Mouse (Mus musculus): ENCODE results near the gene Ppp1r12b. TPM values are rescaled to one million over a fixed set of nuclear protein-coding genes. Genes with fewer than 3 reads are reported as not detected.
A peak's percentile ranks its signal among the peaks of the same experiment; 100 is the strongest.

Gene Ppp1r12b
- polyA plus RNA-seq, 1 experiment from 2014 or later: 5.4 TPM

DNA sequence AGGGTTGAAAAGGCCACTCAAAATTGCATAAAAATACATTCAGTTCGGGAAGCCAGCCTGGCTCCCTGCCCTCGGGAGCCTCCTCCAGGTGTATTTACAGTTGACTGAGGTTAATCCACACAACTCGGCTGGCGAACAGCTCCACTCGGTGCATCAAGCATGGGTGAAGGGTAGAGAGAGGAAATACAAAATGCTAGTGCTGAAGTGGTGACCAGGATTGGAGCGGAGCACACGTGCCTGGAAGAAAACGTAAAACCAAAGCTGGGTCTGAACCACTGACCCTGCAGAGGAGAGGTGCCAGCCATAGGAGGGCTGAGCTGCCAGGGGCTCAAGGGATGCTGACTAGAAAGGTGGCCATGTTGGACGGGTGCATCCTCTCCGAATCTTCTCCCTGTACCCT is 200.9 kb downstream of the Ppp1r12b start:
- H3K27me3 ChIP-seq (ENCODE audit: insufficient read depth, low read length): no peaks in the 10 kb centered on the region
- H3K4me3 ChIP-seq (ENCODE audit: low read length): no peak overlapping the region
- H3K4me2 ChIP-seq (replicated peaks; ENCODE audit: low read depth, low read length): no peak overlapping the region
- no peaks in the 10 kb centered on the region for H3K9me3 ChIP-seq (ENCODE audit: low read length)
- H3K36me3 ChIP-seq (ENCODE audit: insufficient read depth, low read length): 0 out of 2 replicates have a peak, but pooled peaks cover 6% of the 10 kb centered on the region
- H3K9ac ChIP-seq (replicated peaks; ENCODE audit: low read length): 0 out of 2 replicates have a peak overlapping the region, but pooled peaks have one; percentile 20
- 41% methylated on average over 10 of the region's 10 CpGs for WGBS
- peaks cover 60% of the 10 kb centered on the region for H3K4me1 ChIP-seq (ENCODE audit: insufficient read depth, low read length)
- ATAC-seq (ENCODE audit: low FRiP score, low TSS enrichment): no peak
- H3K27ac ChIP-seq (ENCODE audit: low read length): peak overlapping the region; percentile 2; the same call in 1 of the 2 replicates

DNA sequence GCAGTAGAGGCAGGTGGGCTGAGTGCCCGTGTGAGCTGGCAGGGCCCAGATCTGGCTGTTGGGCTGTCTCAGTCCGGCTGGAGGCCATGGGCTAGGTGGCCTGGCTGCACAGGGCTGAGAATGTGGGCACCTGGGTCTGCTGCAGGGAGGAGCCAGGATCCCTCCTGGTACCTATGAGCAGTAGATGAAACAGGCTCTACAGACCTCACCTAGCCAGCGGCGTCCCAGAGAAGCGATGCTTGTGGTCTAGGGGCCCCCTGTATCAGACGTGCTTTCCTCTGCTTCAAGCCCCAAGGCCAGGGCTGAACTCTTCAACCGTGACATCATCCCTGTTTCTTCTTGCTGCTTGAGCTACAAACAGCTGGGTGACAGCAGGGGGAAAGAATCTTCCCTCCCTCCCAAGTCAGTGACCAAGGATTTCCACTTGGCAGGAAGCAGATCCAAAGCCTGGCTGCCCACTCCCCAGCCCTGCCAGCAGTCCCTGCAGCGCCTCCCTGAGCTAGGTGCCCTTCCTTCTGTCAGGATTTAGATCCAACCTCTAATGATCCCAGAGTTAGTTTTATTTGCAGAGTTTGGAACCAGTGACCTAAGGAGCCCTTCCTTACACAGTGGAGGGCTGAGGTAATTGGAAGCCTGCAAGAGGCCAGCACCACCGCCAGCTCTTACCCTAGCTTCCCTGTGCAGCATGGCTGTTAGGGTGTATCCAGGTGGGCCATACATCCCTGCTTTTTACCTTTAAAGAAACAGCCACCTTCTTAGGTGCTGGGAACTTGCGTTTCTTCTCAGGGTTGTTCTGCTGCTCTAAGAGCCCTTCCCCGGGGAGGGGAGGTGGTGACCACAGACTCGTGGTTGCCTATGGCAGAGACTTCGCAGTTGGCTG is 201.8 kb downstream of the Ppp1r12b start:
- Histone ChIP-seq H3K4me2 (replicated peaks; ENCODE audit: low read depth, low read length) (no peak overlapping the region), H3K9me3 (ENCODE audit: low read length) (no peaks in the 10 kb centered on the region), H3K4me3 (ENCODE audit: low read length) (no peak overlapping the region), H3K36me3 (ENCODE audit: insufficient read depth, low read length) (0 out of 2 replicates have a peak, but pooled peaks cover 3% of the 10 kb centered on the region), H3K27ac (ENCODE audit: low read length) (peak overlapping the region; percentile 85), H3K4me1 (ENCODE audit: insufficient read depth, low read length) (peaks cover 61% of the 10 kb centered on the region), H3K27me3 (ENCODE audit: insufficient read depth, low read length) (no peaks in the 10 kb centered on the region), H3K9ac (replicated peaks; ENCODE audit: low read length) (peak overlapping the region; percentile 19; the same call in 1 of the 2 replicates)
- ATAC-seq (ENCODE audit: low FRiP score, low TSS enrichment): peak; percentile 64
- 29% methylated on average over 13 of the region's 13 CpGs for whole genome bisulfite sequencing

GRCm38 (mm10) chr1:134752447-134752846 is 203.3 kb downstream of the Ppp1r12b start:
- Histone ChIP-seq H3K27me3 (ENCODE audit: insufficient read depth, low read length) (no peaks in the 10 kb centered on the region), H3K9ac (replicated peaks; ENCODE audit: low read length) (peak overlapping the region; percentile 23; the same call in 1 of the 2 replicates), H3K36me3 (ENCODE audit: insufficient read depth, low read length) (no peaks in the 10 kb centered on the region), H3K4me2 (replicated peaks; ENCODE audit: low read depth, low read length) (no peak overlapping the region), H3K4me1 (ENCODE audit: insufficient read depth, low read length) (peaks cover 60% of the 10 kb centered on the region), H3K9me3 (ENCODE audit: low read length) (no peaks in the 10 kb centered on the region), H3K4me3 (ENCODE audit: low read length) (no peak overlapping the region), H3K27ac (ENCODE audit: low read length) (no peak overlapping the region)
- ATAC-seq (ENCODE audit: low FRiP score, low TSS enrichment): no peak
- WGBS: 77% methylated on average over 5 of the region's 5 CpGs

DNA sequence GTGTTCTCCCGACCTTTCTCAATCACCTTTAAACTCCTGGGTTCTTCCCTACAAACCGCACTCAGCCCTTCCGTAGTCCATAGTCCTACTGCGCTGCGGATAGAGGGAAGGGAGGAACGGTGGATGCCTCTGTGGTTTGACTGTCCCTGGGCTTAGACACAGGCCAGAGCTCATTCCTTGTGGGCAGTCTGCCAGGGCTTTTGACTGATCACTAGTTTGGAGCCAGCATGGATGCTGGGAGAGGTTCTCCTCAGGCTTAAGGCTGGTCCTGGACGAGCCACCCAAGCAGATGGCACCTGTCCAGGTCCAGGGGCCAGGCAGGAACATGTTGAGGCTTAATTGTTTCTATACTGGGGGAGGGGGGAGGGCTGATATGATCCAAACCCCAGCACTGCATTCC is 205.9 kb downstream of the Ppp1r12b start:
- Histone ChIP-seq H3K27me3 (ENCODE audit: insufficient read depth, low read length) (no peaks in the 10 kb centered on the region), H3K9ac (replicated peaks; ENCODE audit: low read length) (no peak overlapping the region), H3K36me3 (ENCODE audit: insufficient read depth, low read length) (no peaks in the 10 kb centered on the region), H3K4me3 (ENCODE audit: low read length) (no peak overlapping the region), H3K4me1 (ENCODE audit: insufficient read depth, low read length) (peaks cover 37% of the 10 kb centered on the region), H3K4me2 (replicated peaks; ENCODE audit: low read depth, low read length) (no peak overlapping the region), H3K9me3 (ENCODE audit: low read length) (no peaks in the 10 kb centered on the region), H3K27ac (ENCODE audit: low read length) (no peak overlapping the region)
- ATAC-seq (ENCODE audit: low FRiP score, low TSS enrichment): no peak
- WGBS: 66% methylated on average over 7 of the region's 7 CpGs

GRCm38 (mm10) chr1:134747236-134748174 is 208.2 kb downstream of the Ppp1r12b start:
- ATAC-seq (ENCODE audit: low FRiP score, low TSS enrichment): no peak

DNA sequence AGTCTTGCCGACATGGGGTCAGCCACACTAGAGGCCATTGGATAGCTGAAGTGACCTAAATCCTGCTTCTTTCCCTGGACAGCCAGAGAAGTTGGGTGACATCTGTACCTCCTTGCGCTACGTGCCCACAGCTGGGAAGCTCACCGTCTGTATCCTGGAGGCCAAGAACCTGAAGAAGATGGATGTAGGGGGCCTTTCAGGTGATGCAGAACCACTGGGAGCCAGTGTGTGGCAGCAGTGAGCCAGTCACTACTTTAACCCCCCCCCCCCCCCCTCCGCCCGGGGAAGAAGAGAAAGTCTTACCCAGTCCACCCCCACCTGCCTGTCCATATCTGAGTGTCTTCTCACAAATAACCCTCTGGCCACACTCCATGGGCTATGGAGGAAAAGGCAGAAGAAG is 210.1 kb downstream of the Ppp1r12b start:
- H3K27ac ChIP-seq (ENCODE audit: low read length): no peak overlapping the region
- 62% methylated on average over 5 of the region's 6 CpGs for WGBS
- H3K36me3 ChIP-seq (ENCODE audit: insufficient read depth, low read length): no peaks in the 10 kb centered on the region

More at GRCm38 (mm10) chr1:134747236-134748174, 208.2 kb downstream of the Ppp1r12b start:
- no peaks in the 10 kb centered on the region for H3K9me3 ChIP-seq (ENCODE audit: low read length)
- H3K36me3 ChIP-seq (ENCODE audit: insufficient read depth, low read length): no peaks in the 10 kb centered on the region
- H3K27ac ChIP-seq (ENCODE audit: low read length): no peak overlapping the region
- no peak overlapping the region for H3K9ac ChIP-seq (replicated peaks; ENCODE audit: low read length)
- H3K4me2 ChIP-seq (replicated peaks; ENCODE audit: low read depth, low read length): 0 out of 2 replicates have a peak overlapping the region, but pooled peaks have one; percentile 10
- H3K4me3 ChIP-seq (ENCODE audit: low read length): no peak overlapping the region
- WGBS: 26% methylated on average over 23 of the region's 23 CpGs
- H3K27me3 ChIP-seq (ENCODE audit: insufficient read depth, low read length): no peaks in the 10 kb centered on the region
- peaks cover 15% of the 10 kb centered on the region; the same call in 1 of the 2 replicates for H3K4me1 ChIP-seq (ENCODE audit: insufficient read depth, low read length)

DNA sequence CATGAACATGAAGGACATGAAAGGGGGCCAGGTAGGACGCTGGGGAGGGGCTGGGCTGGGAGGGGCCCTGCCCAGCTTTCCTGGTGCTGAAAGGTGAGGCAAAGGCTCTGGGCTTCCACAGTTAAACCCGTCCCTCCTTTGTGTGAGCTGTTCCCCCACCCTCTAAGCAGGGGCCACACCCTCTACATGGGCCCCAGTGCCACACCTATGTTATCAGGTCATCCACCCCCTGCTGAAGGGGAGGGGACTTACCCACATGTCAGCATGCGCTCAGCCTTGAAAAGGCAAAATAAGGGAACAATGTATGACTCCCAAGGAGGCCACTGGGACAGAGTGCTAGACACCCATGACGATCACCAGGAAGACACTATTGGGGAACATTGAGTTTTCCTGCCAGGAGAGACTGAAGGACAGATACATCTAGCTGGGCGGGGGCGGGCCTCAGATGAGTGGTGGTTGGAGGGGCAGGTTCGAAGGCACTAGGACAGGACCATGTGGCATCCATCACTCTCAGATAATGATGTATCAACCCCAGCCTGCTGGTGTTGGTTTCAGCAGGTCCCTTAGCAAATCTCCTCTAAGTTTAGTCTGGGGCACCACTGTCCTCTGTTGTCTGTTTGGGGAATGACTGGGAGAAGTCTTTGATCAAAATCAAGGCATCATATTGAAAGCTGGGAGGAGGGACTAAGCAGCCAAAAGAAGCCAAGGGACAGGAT is 213.6 kb downstream of the Ppp1r12b start:
- no peaks in the 10 kb centered on the region for H3K9me3 ChIP-seq (ENCODE audit: low read length)
- peaks cover 6% of the 10 kb centered on the region; the same call in 1 of the 2 replicates for H3K4me1 ChIP-seq (ENCODE audit: insufficient read depth, low read length)
- H3K9ac ChIP-seq (replicated peaks; ENCODE audit: low read length): no peak overlapping the region
- ATAC-seq (ENCODE audit: low FRiP score, low TSS enrichment): no peak
- no peaks in the 10 kb centered on the region for H3K36me3 ChIP-seq (ENCODE audit: insufficient read depth, low read length)
- no peaks in the 10 kb centered on the region for H3K27me3 ChIP-seq (ENCODE audit: insufficient read depth, low read length)
- H3K4me2 ChIP-seq (replicated peaks; ENCODE audit: low read depth, low read length): no peak overlapping the region
- no peak overlapping the region for H3K27ac ChIP-seq (ENCODE audit: low read length)
- no peak overlapping the region for H3K4me3 ChIP-seq (ENCODE audit: low read length)
- WGBS: 69% methylated on average over 7 of the region's 7 CpGs

More for the DNA sequence above, 210.1 kb downstream of the Ppp1r12b start:
- H3K9me3 ChIP-seq (ENCODE audit: low read length): no peaks in the 10 kb centered on the region
- H3K4me2 ChIP-seq (replicated peaks; ENCODE audit: low read depth, low read length): no peak overlapping the region
- H3K4me3 ChIP-seq (ENCODE audit: low read length): no peak overlapping the region
- no peak for ATAC-seq (ENCODE audit: low FRiP score, low TSS enrichment)
- H3K9ac ChIP-seq (replicated peaks; ENCODE audit: low read length): no peak overlapping the region
- H3K27me3 ChIP-seq (ENCODE audit: insufficient read depth, low read length): no peaks in the 10 kb centered on the region
- peaks cover 8% of the 10 kb centered on the region; the same call in 1 of the 2 replicates for H3K4me1 ChIP-seq (ENCODE audit: insufficient read depth, low read length)

DNA sequence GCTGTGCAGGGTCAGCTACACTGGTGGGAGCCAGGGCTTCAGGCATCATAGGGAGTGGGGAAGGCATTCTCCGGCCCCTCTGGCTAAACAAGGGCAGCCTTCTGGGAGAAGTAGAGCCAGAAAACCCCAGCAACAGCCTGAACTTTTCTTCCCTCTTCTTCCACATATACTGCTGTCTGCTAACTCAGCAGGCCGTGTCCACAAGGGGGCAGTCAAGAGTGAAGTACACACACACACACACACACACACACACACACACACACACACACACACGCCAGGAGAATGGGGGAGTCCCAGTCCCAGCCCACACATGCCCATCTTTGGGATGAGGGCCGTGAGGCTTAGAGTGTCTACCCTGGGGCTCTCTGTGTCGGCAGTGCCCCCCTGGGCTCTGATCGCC is 214.3 kb downstream of the Ppp1r12b start:
- no peaks in the 10 kb centered on the region for H3K9me3 ChIP-seq (ENCODE audit: low read length)
- H3K9ac ChIP-seq (replicated peaks; ENCODE audit: low read length): no peak overlapping the region
- 82% methylated on average over 6 of the region's 6 CpGs for WGBS
- no peak overlapping the region for H3K4me2 ChIP-seq (replicated peaks; ENCODE audit: low read depth, low read length)
- peaks cover 6% of the 10 kb centered on the region; the same call in 1 of the 2 replicates for H3K4me1 ChIP-seq (ENCODE audit: insufficient read depth, low read length)
- no peak for ATAC-seq (ENCODE audit: low FRiP score, low TSS enrichment)
- no peak overlapping the region for H3K4me3 ChIP-seq (ENCODE audit: low read length)
- H3K27ac ChIP-seq (ENCODE audit: low read length): no peak overlapping the region
- H3K36me3 ChIP-seq (ENCODE audit: insufficient read depth, low read length): no peaks in the 10 kb centered on the region
- no peaks in the 10 kb centered on the region for H3K27me3 ChIP-seq (ENCODE audit: insufficient read depth, low read length)

DNA sequence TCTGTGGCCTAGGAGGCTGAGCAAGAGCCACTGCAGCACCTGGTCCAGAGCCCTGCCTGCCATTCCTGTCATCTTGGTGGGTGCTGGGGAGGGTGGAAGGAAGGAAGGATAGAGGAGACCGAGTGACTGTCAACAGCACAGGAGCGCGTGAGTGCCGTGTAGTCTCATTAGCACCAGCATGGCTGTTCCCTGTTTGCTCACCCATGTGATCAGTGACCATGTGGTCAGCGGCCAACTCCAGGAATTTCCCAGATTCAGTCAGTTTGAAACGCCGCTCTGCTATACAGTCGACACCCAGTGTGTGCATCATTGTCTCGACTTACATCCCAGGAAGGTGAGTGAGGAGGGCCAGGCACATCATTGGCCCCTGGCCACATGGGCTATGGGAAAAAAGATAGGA is 218.3 kb downstream of the Ppp1r12b start:
- Histone ChIP-seq H3K9me3 (ENCODE audit: low read length) (no peaks in the 10 kb centered on the region), H3K27me3 (ENCODE audit: insufficient read depth, low read length) (no peaks in the 10 kb centered on the region), H3K4me2 (replicated peaks; ENCODE audit: low read depth, low read length) (peak overlapping the region; percentile 18; the same call in 1 of the 2 replicates), H3K36me3 (ENCODE audit: insufficient read depth, low read length) (no peaks in the 10 kb centered on the region), H3K4me1 (ENCODE audit: insufficient read depth, low read length) (peaks cover 6% of the 10 kb centered on the region; the same call in 1 of the 2 replicates), H3K27ac (ENCODE audit: low read length) (no peak overlapping the region), H3K9ac (replicated peaks; ENCODE audit: low read length) (0 out of 2 replicates have a peak overlapping the region, but pooled peaks have one; percentile 4), H3K4me3 (ENCODE audit: low read length) (no peak overlapping the region)
- 0 out of 2 replicates have a peak, but pooled peaks have one; percentile 27 for ATAC-seq (ENCODE audit: low FRiP score, low TSS enrichment)
- WGBS: 45% methylated on average over 9 of the region's 9 CpGs
